Mouse (Mus musculus) NIH3T3 (cell line): Measurements from ENCODE around the gene Ear2.
"Not testable (repeated sequence)": the region's sequence is repeated elsewhere in the genome, so short reads cannot be mapped to it uniquely, and the experiment has no call there.

Experiments
- DNase-seq: peaks from one replicate; pipeline ENCODE4 v3.0.0-alpha.2; 2012; ENCODE audit warnings: low read depth

Gene Ear2

DNA sequence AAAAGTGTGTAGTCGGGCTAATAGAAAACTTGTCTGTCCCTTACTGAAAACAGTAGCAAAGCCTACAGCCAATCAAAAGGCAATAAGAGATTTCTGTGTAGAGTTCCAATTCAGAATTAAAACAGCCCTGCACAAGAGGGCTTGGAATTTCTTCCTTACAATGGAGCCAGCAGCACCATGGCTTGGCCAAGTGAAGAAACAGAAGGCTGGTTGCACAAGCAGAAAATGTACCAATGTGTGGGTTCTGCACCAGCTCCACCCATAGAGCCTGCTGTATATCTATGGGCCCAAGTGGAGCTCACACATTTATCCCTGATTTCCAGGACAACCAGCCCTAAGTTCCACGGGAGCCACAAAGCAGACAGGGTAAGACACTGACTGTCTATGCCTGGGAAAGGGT is at the start of gene Ear2:
Ear2 (plus strand) TSS at position 301 of the 400 bp plus-strand sequence.
- not testable (repeated sequence) for DNase-seq

- DNase-seq = not testable (repeated sequence)
Observed at GRCm38 (mm10) chr14:44067879-44068278, 34.6 kb upstream of the Ear2 start.

DNA sequence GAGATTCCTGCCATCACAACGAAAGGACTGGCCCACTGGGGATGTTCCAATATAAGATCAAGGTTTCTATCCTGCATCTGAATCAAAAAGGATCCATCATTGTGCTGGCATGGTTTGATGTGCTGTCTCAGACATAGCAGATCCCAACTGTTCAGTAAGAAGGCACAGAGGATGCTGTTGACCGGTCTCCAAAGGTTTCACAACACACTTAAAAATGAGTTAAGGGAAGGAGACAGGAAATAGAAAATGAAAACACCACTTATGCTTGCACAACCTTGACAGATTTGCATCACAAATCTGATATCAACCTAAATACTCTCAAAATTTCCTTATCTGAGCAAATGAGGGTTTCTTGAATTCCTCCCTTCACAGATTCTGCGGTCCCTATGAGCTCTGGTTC is 31.9 kb upstream of the Ear2 start:
- DNase-seq = not testable (repeated sequence)

GRCm38 (mm10) chr14:44077785-44078341 is 24.6 kb upstream of the Ear2 start:
- DNase-seq = not testable (repeated sequence)

DNA sequence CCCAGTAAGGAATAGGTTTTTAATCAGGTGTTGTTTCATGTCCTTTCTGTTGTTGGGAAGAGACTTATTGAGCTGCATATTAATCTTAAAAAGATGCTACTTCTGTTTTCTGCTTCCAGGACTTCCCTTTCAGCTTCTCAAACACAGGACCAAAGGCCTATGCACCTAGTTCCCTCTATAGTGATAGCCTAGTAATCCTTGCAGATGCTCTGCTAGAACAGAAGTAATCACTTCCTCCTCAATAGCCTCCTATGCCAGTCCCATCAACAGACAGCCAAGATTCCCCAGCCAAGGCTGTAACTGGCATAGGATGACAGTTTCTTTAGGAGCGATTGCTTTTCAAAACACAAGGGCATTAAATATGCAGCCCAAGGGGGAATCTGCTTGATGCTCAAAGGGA is 15.9 kb upstream of the Ear2 start:
- not testable (repeated sequence) for DNase-seq

DNA sequence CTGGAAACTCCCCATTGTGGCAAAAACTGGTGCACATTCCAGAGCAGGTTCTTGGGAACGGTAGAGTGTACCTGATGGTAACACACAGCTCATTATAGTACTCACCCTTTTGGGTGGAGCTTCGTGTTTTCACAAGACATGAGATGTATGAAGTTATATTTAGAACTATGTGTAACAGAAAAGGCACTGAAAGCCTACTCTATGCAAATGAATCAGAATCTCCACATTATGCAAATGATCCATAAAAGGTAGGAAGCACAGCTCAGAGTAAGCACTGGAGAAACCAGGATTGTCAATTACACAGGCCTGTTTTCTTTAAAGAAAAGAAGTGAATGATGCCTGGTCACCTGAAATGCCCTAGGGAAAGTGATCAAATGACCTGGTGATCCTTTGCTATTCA is 14.9 kb upstream of the Ear2 start:
- not testable (repeated sequence) for DNase-seq

GRCm38 (mm10) chr14:44091524-44091923 is 10.9 kb upstream of the Ear2 start:
- DNase-seq = not testable (repeated sequence)

DNA sequence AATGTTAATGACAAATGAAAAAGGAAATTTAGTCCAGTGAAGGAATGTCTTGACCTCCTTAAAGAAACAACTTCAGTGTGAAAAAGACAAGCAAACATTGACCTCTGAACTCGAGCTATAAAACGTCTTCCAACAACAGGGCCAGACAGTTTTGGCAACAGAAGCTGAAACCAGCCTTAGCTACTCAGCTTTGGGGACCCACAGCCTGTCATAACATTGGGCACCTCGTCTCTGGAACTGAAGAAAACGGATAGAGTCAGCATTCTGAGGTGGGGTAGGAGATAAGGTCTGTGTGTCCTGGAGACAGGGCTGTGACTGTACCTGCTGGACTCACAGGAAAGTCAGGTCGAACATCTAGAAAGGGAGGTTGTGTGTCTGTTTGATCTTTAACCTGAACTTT is 8.0 kb upstream of the Ear2 start:
- not testable (repeated sequence) for DNase-seq

GRCm38 (mm10) chr14:44100030-44100429 is 2.4 kb upstream of the Ear2 start:
- not testable (repeated sequence) for DNase-seq

DNA sequence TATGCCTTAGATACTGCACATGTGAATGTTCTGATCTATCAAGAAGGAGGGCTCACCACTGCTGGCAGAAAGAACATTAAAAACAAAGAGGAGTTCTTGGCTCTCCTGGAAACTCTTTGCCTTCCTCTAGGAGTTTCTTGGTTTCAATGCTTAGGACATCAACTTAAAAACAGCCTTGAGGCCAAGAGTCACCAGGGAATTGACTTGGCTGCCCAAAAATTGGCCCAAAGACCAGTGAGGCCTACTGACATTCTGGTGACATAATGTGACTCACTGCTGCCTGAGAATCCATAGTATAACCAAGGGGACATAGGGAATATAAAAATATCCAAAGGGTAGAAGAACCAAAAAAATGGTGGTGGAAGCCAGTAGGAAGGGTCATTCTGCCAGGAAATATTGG is 8.5 kb downstream of the Ear2 start:
- DNase-seq = no peak

DNA sequence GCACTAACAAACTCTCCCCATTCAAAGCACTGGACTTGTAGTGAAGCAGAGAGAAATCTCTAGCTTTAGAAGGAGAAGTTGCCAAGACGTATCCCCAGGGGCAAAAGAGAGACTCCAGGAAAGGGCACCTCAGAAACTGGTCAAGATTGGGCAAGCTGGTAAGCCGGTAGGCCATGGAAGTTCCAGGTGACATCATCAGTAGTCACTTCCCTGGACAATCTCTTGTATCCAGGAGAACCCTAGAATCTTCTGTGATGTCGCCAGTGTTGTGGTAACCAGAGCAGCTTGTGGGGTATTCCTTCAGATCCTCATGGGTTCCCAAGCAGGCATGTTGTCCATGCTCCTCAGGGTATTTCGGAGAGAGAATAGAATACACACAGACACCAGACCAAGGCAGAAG is 21.1 kb downstream of the Ear2 start, which contains the start of gene Gm3327:
Gm3327 (plus strand) TSS at position 301 of the 400 bp plus-strand sequence.
- DNase-seq = not testable (repeated sequence)
